Mouse (Mus musculus) cerebellum, postnatal 14 days (tissue): Measurements from ENCODE around the gene Tmem234.

Source experiments
- DNase-seq, 2 experiments: peaks; one replicate each; pipeline ENCODE4 v3.0.0; 2021; ENCODE audit warnings: mixed read lengths in 2 of 2

Gene Tmem234

DNA sequence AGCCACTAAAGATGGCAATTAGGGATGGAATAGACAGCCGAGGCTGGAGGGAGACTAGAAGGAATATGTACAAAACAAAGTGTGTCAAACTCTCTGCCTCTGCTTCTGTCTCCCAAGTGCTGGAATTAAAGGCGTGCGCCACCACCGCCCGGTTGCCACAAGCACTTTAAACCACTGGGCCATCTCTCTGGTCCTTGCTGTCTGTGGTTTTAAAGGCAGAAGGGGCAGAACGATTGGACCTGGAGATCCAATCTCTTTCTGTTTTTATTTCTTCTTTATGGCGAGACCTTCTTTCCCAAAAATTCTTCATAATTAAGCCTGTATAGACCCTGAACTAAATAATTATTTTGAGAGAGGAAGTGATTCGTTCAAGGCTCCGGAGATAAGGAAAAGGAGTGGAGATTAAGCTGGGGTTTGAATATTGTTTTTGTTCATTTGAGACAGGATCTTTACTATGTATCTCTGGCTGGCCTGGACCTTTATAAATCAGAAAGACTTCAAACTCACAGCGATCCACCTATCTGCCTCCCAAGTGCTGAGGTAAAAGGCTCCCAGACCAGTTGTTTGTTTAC lies 72.5 kb downstream of the Tmem234 start:
- no peak for DNase-seq
